In the genomic region with DNA sequence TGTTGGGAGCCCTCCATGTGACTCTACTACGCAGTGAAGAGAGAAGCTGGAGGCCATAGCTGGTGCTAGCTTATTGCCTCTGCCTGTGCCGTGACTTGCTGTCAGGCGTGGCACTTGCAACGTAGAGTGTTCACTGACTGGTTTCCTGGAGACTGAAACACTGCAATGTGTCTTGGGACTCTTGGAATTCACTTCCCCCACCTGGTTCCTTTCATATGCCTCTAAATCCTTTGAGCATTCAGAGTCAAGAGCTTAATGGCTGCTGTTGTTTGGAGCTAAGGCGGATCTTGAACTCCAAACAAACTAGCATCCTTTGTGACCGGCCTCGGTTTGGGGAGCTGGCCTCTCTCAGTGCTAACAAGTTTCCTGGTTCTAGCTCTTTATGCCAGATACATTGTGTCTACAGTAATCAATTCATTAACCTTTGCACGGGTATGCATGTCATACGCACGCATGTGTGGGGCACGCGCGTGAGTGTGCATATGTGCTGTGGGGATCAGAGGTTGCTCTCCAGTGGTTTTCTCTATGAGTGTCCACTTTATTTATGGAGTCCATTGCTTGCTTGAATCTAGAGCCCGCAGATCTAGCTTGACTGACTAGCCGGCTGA, we compare ENCODE assay signal across 28 mouse cellular contexts. TPM values are rescaled to one million over a fixed set of nuclear protein-coding genes. Genes with fewer than 3 reads are reported as not detected.
DNase-seq lines count a peak whose midpoint lies in the region; ATAC-seq and TF ChIP-seq lines count a peak whose summit lies in the region.
"Had no signal": no experiment of that assay in that cellular context is flagged by ENCODE, and none has a peak within 500 bp of the region (broad histone marks: within the 10 kb centered on the region; RNA-seq: fewer than 3 reads in every experiment).

No protein-coding gene starts in this region.

- DNase-seq in midbrain, embryonic 11.5 days (ENCODE audit: low spot score, missing footprints), result peak; percentile 57
- no peak for DNase-seq in midbrain, postnatal 0 days (ENCODE audit: low spot score)
- peak; percentile 33 for DNase-seq in ES-CJ7 (ENCODE audit: low read depth, low spot score)
- DNase-seq in R1 (ENCODE audit: low read depth, low spot score), result peak; percentile 82
- DNase-seq in ovary, postnatal 10 days (ENCODE audit: low spot score), result no peak
- DNase-seq in lung, postnatal 14 days, result no peak
- no peak for DNase-seq in frontal cortex, postnatal 25 days (ENCODE audit: low spot score in 2 of 2)
- DNase-seq: adrenal gland, adult 2 months; adrenal gland, postnatal 10 days; adrenal gland, postnatal 25 days; cerebellum, adult 11 months; cerebellum, adult 18-20 months; cerebellum, adult 8-10 months; cerebellum, adult 9-11 months; cerebellum, postnatal 14 days; cerebellum, postnatal 36 days; embryo, embryonic 11 days had no signal

- H3K4me2 ChIP-seq in midbrain, embryonic 11.5 days, result no peak overlapping the region
- H3K4me2 ChIP-seq in midbrain, postnatal 0 days (ENCODE audit: low read depth, low read length, poor library complexity, severe bottlenecking), result no peak overlapping the region
- H3K4me2 ChIP-seq: embryonic facial prominence, embryonic 13.5 days; embryonic facial prominence, embryonic 15.5 days; forebrain, embryonic 12.5 days had no signal

- no peak overlapping the region for H3K9ac ChIP-seq in midbrain, embryonic 11.5 days (ENCODE audit: low read length)
- H3K9ac ChIP-seq in midbrain, postnatal 0 days (replicated peaks; ENCODE audit: low read length, poor library complexity, severe bottlenecking), result no peak overlapping the region
- H3K9ac ChIP-seq: embryonic facial prominence, embryonic 13.5 days; embryonic facial prominence, embryonic 15.5 days; forebrain, embryonic 12.5 days had no signal

- H3K27ac ChIP-seq in midbrain, embryonic 11.5 days (ENCODE audit: low read depth, low read length), result no peak overlapping the region
- H3K27ac ChIP-seq in midbrain, postnatal 0 days (ENCODE audit: low read depth, low read length), result no peak overlapping the region
- H3K27ac ChIP-seq: embryonic facial prominence, embryonic 13.5 days; embryonic facial prominence, embryonic 15.5 days; forebrain, embryonic 10.5 days; forebrain, embryonic 12.5 days had no signal

- no peaks in the 10 kb centered on the region for H3K27me3 ChIP-seq in midbrain, embryonic 11.5 days (ENCODE audit: control insufficient read depth, insufficient read depth, low read length)
- no peaks in the 10 kb centered on the region for H3K27me3 ChIP-seq in midbrain, postnatal 0 days (ENCODE audit: insufficient read depth, low read length)
- H3K27me3 ChIP-seq: embryonic facial prominence, embryonic 15.5 days; forebrain, embryonic 12.5 days had no signal

- WGBS in midbrain, embryonic 11.5 days, result 89% methylated on average over 15 of the region's 15 CpGs
- 89% methylated on average over 15 of the region's 15 CpGs for WGBS in midbrain, postnatal 0 days

- ATAC-seq in midbrain, embryonic 11.5 days (ENCODE audit: low FRiP score), result no peak
- no peak for ATAC-seq in midbrain, postnatal 0 days (ENCODE audit: low FRiP score)
- ATAC-seq: CD4-positive, CD25-positive, alpha-beta regulatory T cell, adult 4 months; forebrain, embryonic 14.5 days; forebrain, embryonic 16.5 days had no signal

- TF ChIP-seq CTCF in midbrain, postnatal 0 days (IDR thresholded peaks at IDR 0.05), result no peak

- H3K4me1 ChIP-seq in midbrain, embryonic 11.5 days (ENCODE audit: control insufficient read depth, insufficient read depth, low read length), result no peaks in the 10 kb centered on the region
- no peaks in the 10 kb centered on the region for H3K4me1 ChIP-seq in midbrain, postnatal 0 days (ENCODE audit: insufficient read depth, low read length)
- H3K4me1 ChIP-seq: embryonic facial prominence, embryonic 15.5 days had no signal

- H3K9me3 ChIP-seq in midbrain, embryonic 11.5 days (ENCODE audit: control insufficient read depth, low read length), result no peaks in the 10 kb centered on the region
- no peaks in the 10 kb centered on the region for H3K9me3 ChIP-seq in midbrain, postnatal 0 days (ENCODE audit: low read length)
- H3K9me3 ChIP-seq: embryonic facial prominence, embryonic 13.5 days; embryonic facial prominence, embryonic 15.5 days; forebrain, embryonic 10.5 days; forebrain, embryonic 12.5 days had no signal

- H3K4me3 ChIP-seq in midbrain, embryonic 11.5 days (ENCODE audit: low read depth, low read length), result no peak overlapping the region
- H3K4me3 ChIP-seq in midbrain, postnatal 0 days (ENCODE audit: low read depth, low read length), result no peak overlapping the region
- H3K4me3 ChIP-seq: embryonic facial prominence, embryonic 13.5 days; embryonic facial prominence, embryonic 15.5 days; erythroblast, embryonic 14.5 days; forebrain, embryonic 10.5 days; forebrain, embryonic 12.5 days had no signal

- H3K36me3 ChIP-seq in midbrain, embryonic 11.5 days (ENCODE audit: control insufficient read depth, insufficient read depth, low read length), result no peaks in the 10 kb centered on the region
- no peaks in the 10 kb centered on the region for H3K36me3 ChIP-seq in midbrain, postnatal 0 days (ENCODE audit: insufficient read depth, low read length)
- H3K36me3 ChIP-seq: embryonic facial prominence, embryonic 13.5 days; embryonic facial prominence, embryonic 15.5 days; forebrain, embryonic 10.5 days; forebrain, embryonic 12.5 days had no signal

RNA-seq across cellular contexts. Expression of gene Cfap58, which starts 48.2 kb away (rescaled TPM):
- polyA plus RNA-seq in midbrain, embryonic 11.5 days (2014; fragmentation: Nextera tagmentation; extraction: Ambion mirVana), result 0.14 and 0.20 TPM in 2 replicates
- 0.38 and 1.2 TPM in 2 replicates for total RNA-seq in midbrain, postnatal 0 days (2014; rRNA removed)
- polyA plus RNA-seq in midbrain, postnatal 0 days (2015; fragmentation: Nextera tagmentation; extraction: Ambion mirVana), result 0.54 and 0.91 TPM in 2 replicates
- total RNA-seq: adrenal gland, adult 2 months; adrenal gland, postnatal 25 days; common myeloid progenitor, adult 5-6 weeks; MEL had no signal
- polyA plus RNA-seq: adrenal gland, adult 2 months; CD4-positive, CD25-positive, alpha-beta regulatory T cell, adult 4 months; embryonic facial prominence, embryonic 11.5 days; erythroblast, embryonic 14.5 days; forebrain, embryonic 10.5 days had no signal

Comparison
In these comparisons a context has a peak if more than half of its experiments do, and no peak if none do; other contexts are left out.
1. DNase-seq: peak in midbrain, embryonic 11.5 days (single experiment), ES-CJ7 (single experiment) and R1 (single experiment); none in midbrain, postnatal 0 days (single experiment), ovary, postnatal 10 days (single experiment), lung, postnatal 14 days (single experiment) and frontal cortex, postnatal 25 days (0 of 2).